Mouse (Mus musculus) testis, adult 10 weeks (tissue): Measurements from ENCODE around the gene Ptgds. TPM values are rescaled to one million over a fixed set of nuclear protein-coding genes. Genes with fewer than 3 reads are reported as not detected.

Experiments
- polyA plus RNA-seq: library from polyadenylated mRNA; stranded (reverse); fragments of 350-450 nt; fragmentation: Illumina TruSeq; extraction: RNeasy Lipid Tissue Mini Kit (QIAGEN cat#74804); gene quantifications from one replicate; pipeline ENCODE4 v1.2.3, GENCODE M21; 2014; ENCODE audit warnings: low read depth, low replicate concordance

Ptgds gene
- polyA plus RNA-seq = 27.8 TPM

GRCm38 (mm10) chr2:25469969-25470368 lies at the start of gene Ptgds:
Gene Ptgds (minus strand): TSS chr2:25470046.

GRCm38 (mm10) chr2:25501593-25502486 lies 32.0 kb upstream of the Ptgds start, which contains the start of gene C8g:
Gene C8g (minus strand): TSS chr2:25501719.

GRCm38 (mm10) chr2:25500576-25501405 lies 30.9 kb upstream of the Ptgds start, which contains the start of gene Fbxw5:
Gene Fbxw5 (plus strand): TSS chr2:25500750.

GRCm38 (mm10) chr2:25493476-25493961 lies 23.7 kb upstream of the Ptgds start, which contains the start of gene Lcn12:
Gene Lcn12 (minus strand): TSS chr2:25493911.

GRCm38 (mm10) chr2:25460551-25461309 lies 9.1 kb downstream of the Ptgds start, which contains the start of gene Paxx:
Gene Paxx (minus strand): TSS chr2:25461094.

GRCm38 (mm10) chr2:25456205-25456953 lies 13.5 kb downstream of the Ptgds start, which contains the start of gene Clic3:
Gene Clic3 (plus strand): TSS chr2:25456838.

GRCm38 (mm10) chr2:25428442-25429236 lies 41.2 kb downstream of the Ptgds start, which contains the start of gene Abca2:
Gene Abca2 (plus strand): TSS chr2:25428703.

GRCm38 (mm10) chr2:25422587-25423410 lies 47.0 kb downstream of the Ptgds start, which contains the start of gene Fut7:
Gene Fut7 (plus strand): TSS chr2:25423267.

Other genes with a start within 250 kb of the Ptgds start
- 327 TPM for gene Tubb4b, start 245.3 kb downstream of the Ptgds start, polyA plus RNA-seq
- gene Slc34a3, start 235.7 kb downstream of the Ptgds start, polyA plus RNA-seq = not detected
- not detected for gene Rnf224, start 233.3 kb downstream of the Ptgds start, polyA plus RNA-seq
- not detected for gene Rnf208, start 227.8 kb downstream of the Ptgds start, polyA plus RNA-seq
- gene Cysrt1, start 227.6 kb downstream of the Ptgds start, polyA plus RNA-seq = not detected
- 1.1 TPM for gene AL732309.1, start 223.2 kb downstream of the Ptgds start, polyA plus RNA-seq
- gene Tmem203, start 214.6 kb downstream of the Ptgds start, polyA plus RNA-seq = 0.80 TPM
- 24.4 TPM for gene Tprn, start 207.4 kb downstream of the Ptgds start, polyA plus RNA-seq
- gene Ssna1, start 197.6 kb downstream of the Ptgds start, polyA plus RNA-seq = 4.1 TPM
- 3.3 TPM for gene Anapc2, start 197.6 kb downstream of the Ptgds start, polyA plus RNA-seq
- not detected for gene Tmem210, start 181.9 kb downstream of the Ptgds start, polyA plus RNA-seq
- not detected for gene Lrrc26, start 180.1 kb downstream of the Ptgds start, polyA plus RNA-seq
- not detected for gene Grin1, start 150.9 kb downstream of the Ptgds start, polyA plus RNA-seq
- 21.6 TPM for gene Man1b1, start 137.7 kb downstream of the Ptgds start, polyA plus RNA-seq
- gene Dpp7, start 113.7 kb downstream of the Ptgds start, polyA plus RNA-seq = 0.50 TPM
- 0.10 TPM for gene Uap1l1, start 104.4 kb downstream of the Ptgds start, polyA plus RNA-seq
- gene Sapcd2, start 97.7 kb downstream of the Ptgds start, polyA plus RNA-seq = 0.06 TPM
- gene Entpd2, start 74.2 kb downstream of the Ptgds start, polyA plus RNA-seq = 0.10 TPM
- 0.70 TPM for gene Npdc1, start 70.7 kb downstream of the Ptgds start, polyA plus RNA-seq
- gene Fut7, start 46.8 kb downstream of the Ptgds start, polyA plus RNA-seq = not detected
- gene Abca2, start 41.3 kb downstream of the Ptgds start, polyA plus RNA-seq = 0.34 TPM
- not detected for gene Clic3, start 13.2 kb downstream of the Ptgds start, polyA plus RNA-seq
- 2.9 TPM for gene Paxx, start 9.0 kb downstream of the Ptgds start, polyA plus RNA-seq
- gene Lcn12, start 23.9 kb upstream of the Ptgds start, polyA plus RNA-seq = not detected
- 6.6 TPM for gene Fbxw5, start 30.7 kb upstream of the Ptgds start, polyA plus RNA-seq
- gene C8g, start 31.7 kb upstream of the Ptgds start, polyA plus RNA-seq = 7.9 TPM
- 1.1 TPM for gene Traf2, start 76.9 kb upstream of the Ptgds start, polyA plus RNA-seq
- gene Edf1, start 87.8 kb upstream of the Ptgds start, polyA plus RNA-seq = 3.7 TPM
- 1.2 TPM for gene Mamdc4, start 104.8 kb upstream of the Ptgds start, polyA plus RNA-seq
- 3.4 TPM for gene Phpt1, start 105.2 kb upstream of the Ptgds start, polyA plus RNA-seq
- gene Ajm1, start 111.7 kb upstream of the Ptgds start, polyA plus RNA-seq = not detected
- 25.0 TPM for gene Rabl6, start 138.5 kb upstream of the Ptgds start, polyA plus RNA-seq
- 88.5 TPM for gene Ccdc183, start 147.6 kb upstream of the Ptgds start, polyA plus RNA-seq
- gene Tmem141, start 152.0 kb upstream of the Ptgds start, polyA plus RNA-seq = 2.3 TPM
- not detected for gene Fcna, start 158.0 kb upstream of the Ptgds start, polyA plus RNA-seq
- not detected for gene Lcn8, start 183.1 kb upstream of the Ptgds start, polyA plus RNA-seq
- not detected for gene Lcn5, start 187.9 kb upstream of the Ptgds start, polyA plus RNA-seq
- gene Lcn6, start 206.7 kb upstream of the Ptgds start, polyA plus RNA-seq = not detected
- not detected for gene Lcn10, start 212.7 kb upstream of the Ptgds start, polyA plus RNA-seq
- not detected for gene Obp2a, start 230.0 kb upstream of the Ptgds start, polyA plus RNA-seq
- 1.2 TPM for gene Bmyc, start 236.7 kb upstream of the Ptgds start, polyA plus RNA-seq